Mouse (Mus musculus) Patski (cell line): ENCODE results near the gene Ctsa. TPM values are rescaled to one million over a fixed set of nuclear protein-coding genes. Genes with fewer than 3 reads are reported as not detected.

Source experiments
- ATAC-seq: fragments of 100-300 bp; one replicate; pipeline ENCODE4 v1.8.0; 2021
- CTCF ChIA-PET: fragments of 350-600 bp; sonication (Branson Sonifier 250); formaldehyde crosslinking; loops from one replicate; lab custom pipeline; 2022; ENCODE audit warnings: inconsistent platforms; lab: Charles Lee
- POLR2A ChIA-PET: fragments of 350-600 bp; sonication (Branson Sonifier 250); formaldehyde crosslinking; loops from one replicate; lab custom pipeline; 2022; ENCODE audit warnings: antibody characterized with exemption, inconsistent platforms; lab: Charles Lee
- DNase-seq: peaks from one replicate; pipeline ENCODE4 v3.0.0-alpha.2; 2011; ENCODE audit warnings: low read depth, low spot score
- H3K27me3 ChIP-seq: fragments of 371-371 bp; one replicate; pipeline ENCODE4 v1.5.1; 2021
- CTCF ChIP-seq: fragments of 100-300 bp; IDR thresholded peaks from one replicate; pipeline ENCODE4 v1.5.1; 2021
- in situ Hi-C: fragments of 300-500 bp; cut with MboI; formaldehyde crosslinking; loops from 3 replicates; pipeline ENCODE4 v1.11.1; 2018; ENCODE audit warnings: low pct_unique_long_range_greater_than_20kb, mixed read lengths
- polyA plus RNA-seq: library from polyadenylated mRNA; unstranded; gene quantifications from one replicate; pipeline ENCODE4 v1.2.3, GENCODE M21; 2021

Gene Ctsa
- polyA plus RNA-seq, 1 experiment from 2014 or later, result 479 TPM

- no peaks in the 10 kb centered on the region for H3K27me3 ChIP-seq
- ChIA-PET POLR2A (interaction anchor here (0.7 to 2.0 kb wide), 4 partner anchors 10 to 56 kb away, joined by 3 to 7 read pairs (median 4); partner anchors contain the start of genes Acot8, Ctsa and Zswim3), CTCF (interaction anchor here (1.1 to 2.0 kb wide), 3 partner anchors 11 to 18 kb away, joined by 3 to 7 read pairs (median 4); partner anchors contain the start of genes Acot8, Ctsa, Neurl2 and Zswim3)
- peak; percentile 98 for ATAC-seq
- DNase-seq, result peak; percentile 83
- in situ Hi-C loops, result no loop called here
- TF ChIP-seq CTCF, result no peak
Observed at GRCm38 (mm10) chr2:164822636-164823165, 10.0 kb upstream of the Ctsa start, which contains the start of gene Zswim1. Gene Zswim1 (plus strand): TSS chr2:164822686.

GRCm38 (mm10) chr2:164823181-164823585 lies 9.5 kb upstream of the Ctsa start:
- H3K27me3 ChIP-seq, result no peaks in the 10 kb centered on the region
- in situ Hi-C loops, result no loop called here

GRCm38 (mm10) chr2:164823969-164824368 lies 8.7 kb upstream of the Ctsa start:
- no peak for DNase-seq
- ChIA-PET CTCF (interaction anchor here (1.1 kb wide), 1 partner anchor 44 kb away, joined by 3 read pairs; no protein-coding TSS in a partner anchor), POLR2A (interaction anchor here (1.0 kb wide), 1 partner anchor 9 kb away, joined by 3 read pairs; the partner anchor contains the start of gene Ctsa)
- TF ChIP-seq CTCF, result no peak
- H3K27me3 ChIP-seq, result no peaks in the 10 kb centered on the region
- in situ Hi-C loops, result no loop called here
- ATAC-seq, result no peak

More at GRCm38 (mm10) chr2:164823181-164823585, 9.5 kb upstream of the Ctsa start:
- ATAC-seq (peak; percentile 24), DNase-seq (no peak)
- ChIA-PET POLR2A (interaction anchor here (0.7 to 2.0 kb wide), 4 partner anchors 10 to 55 kb away, joined by 3 to 7 read pairs (median 4); partner anchors contain the start of genes Acot8, Ctsa and Zswim3), CTCF (interaction anchor here (1.1 to 1.3 kb wide), 3 partner anchors 14 to 45 kb away, joined by 3 to 4 read pairs (median 3); partner anchors contain the start of genes Acot8 and Zswim3)
- no peak for TF ChIP-seq CTCF

GRCm38 (mm10) chr2:164825521-164825920 lies 7.2 kb upstream of the Ctsa start:
- H3K27me3 ChIP-seq, result no peaks in the 10 kb centered on the region
- no peak for TF ChIP-seq CTCF
- ChIA-PET CTCF (interaction anchor here (0.8 kb wide), 1 partner anchor 28 kb away, joined by 4 read pairs; no protein-coding TSS in a partner anchor), POLR2A (no interaction called here)
- in situ Hi-C loops, result no loop called here
- ATAC-seq (no peak), DNase-seq (no peak)

GRCm38 (mm10) chr2:164827146-164827850 lies 5.4 kb upstream of the Ctsa start:
- no peak for ATAC-seq
- TF ChIP-seq CTCF, result no peak
- in situ Hi-C loops, result no loop called here
- no peaks in the 10 kb centered on the region for H3K27me3 ChIP-seq
- CTCF ChIA-PET, result no interaction called here
- POLR2A ChIA-PET, result no interaction called here
- no peak for DNase-seq

GRCm38 (mm10) chr2:164828437-164828836 lies 4.2 kb upstream of the Ctsa start, which contains the start of gene Spata25:
Gene Spata25 (minus strand): TSS chr2:164828537.
- ChIA-PET POLR2A (no interaction called here), CTCF (no interaction called here)
- no peak for DNase-seq

GRCm38 (mm10) chr2:164829090-164829489 lies 3.6 kb upstream of the Ctsa start:
- ChIA-PET CTCF (no interaction called here), POLR2A (no interaction called here)
- no peak for TF ChIP-seq CTCF
- H3K27me3 ChIP-seq, result no peaks in the 10 kb centered on the region
- in situ Hi-C loops, result no loop called here
- DNase-seq (no peak), ATAC-seq (no peak)

More at GRCm38 (mm10) chr2:164828437-164828836, 4.2 kb upstream of the Ctsa start, which contains the start of gene Spata25:
- H3K27me3 ChIP-seq, result no peaks in the 10 kb centered on the region
- TF ChIP-seq CTCF, result no peak
- no peak for ATAC-seq
- in situ Hi-C loops, result no loop called here

GRCm38 (mm10) chr2:164831029-164831428 lies 1.6 kb upstream of the Ctsa start:
- ATAC-seq (no peak), DNase-seq (no peak)
- in situ Hi-C loops, result no loop called here
- CTCF ChIA-PET, result interaction anchor here (0.7 to 1.1 kb wide), 2 partner anchors 36 to 50 kb away, joined by 3 read pairs; no protein-coding TSS in a partner anchor
- POLR2A ChIA-PET, result interaction anchor here (0.6 kb wide), 1 partner anchor 44 kb away, joined by 3 read pairs; no protein-coding TSS in a partner anchor
- TF ChIP-seq CTCF, result no peak
- H3K27me3 ChIP-seq, result no peaks in the 10 kb centered on the region

- CTCF ChIA-PET, result interaction anchor here (1.3 to 2.5 kb wide), 4 partner anchors 10 to 35 kb away, joined by 3 to 7 read pairs (median 4); partner anchors contain the start of genes Acot8 and Zswim1
- DNase-seq (no peak), ATAC-seq (no peak)
- in situ Hi-C loops, result no loop called here
- POLR2A ChIA-PET, result interaction anchor here (0.7 to 1.9 kb wide), 3 partner anchors 8 to 79 kb away, joined by 3 to 5 read pairs (median 3); partner anchors contain the start of gene Zswim1
- H3K27me3 ChIP-seq, result no peaks in the 10 kb centered on the region
- TF ChIP-seq CTCF, result no peak
Observed at GRCm38 (mm10) chr2:164832032-164832747, 483 bp upstream of the Ctsa start.
